Mouse (Mus musculus): ENCODE measurements around the gene Noc3l. TPM values are rescaled to one million over a fixed set of nuclear protein-coding genes. Genes with fewer than 3 reads are reported as not detected.

Noc3l gene
- 28.3 TPM for polyA plus RNA-seq (2014; fragmentation: Illumina TruSeq; extraction: RNeasy Lipid Tissue Mini Kit (QIAGEN cat#74804))

DNA sequence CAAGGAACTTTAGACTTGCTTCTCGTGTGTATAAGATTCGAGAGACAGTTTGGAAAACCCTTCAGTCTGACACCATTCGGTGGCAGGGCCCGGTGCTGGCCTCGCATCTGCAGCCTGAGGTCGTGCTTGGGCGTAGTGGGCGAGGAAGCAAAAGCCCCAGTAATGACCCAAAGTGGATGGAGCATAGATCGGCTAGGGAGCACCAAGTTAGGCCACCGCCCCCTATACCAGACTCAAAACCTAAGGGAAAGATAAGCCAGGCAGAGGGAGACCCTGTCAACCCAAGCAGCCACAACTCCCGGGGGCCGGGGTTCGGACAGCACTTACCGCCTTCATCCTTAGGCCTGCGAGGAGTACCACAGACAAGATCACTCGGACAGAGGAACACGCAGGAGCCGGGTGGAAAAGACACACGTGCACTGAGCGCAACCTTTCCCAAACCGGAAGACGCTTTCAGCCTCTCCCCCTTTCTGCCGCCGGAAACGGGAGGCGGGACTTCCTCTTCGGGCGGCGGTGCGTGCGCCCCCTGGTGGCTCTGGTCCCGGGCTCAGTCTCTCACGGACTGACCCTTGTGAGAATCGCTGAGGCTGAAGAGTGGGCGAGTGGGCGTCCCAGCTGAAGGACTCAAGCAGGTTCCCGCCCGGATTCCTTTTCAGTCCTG is at the start of gene Noc3l:
Gene Noc3l (minus strand): TSS at position 472 of the 661 bp plus-strand sequence.

DNA sequence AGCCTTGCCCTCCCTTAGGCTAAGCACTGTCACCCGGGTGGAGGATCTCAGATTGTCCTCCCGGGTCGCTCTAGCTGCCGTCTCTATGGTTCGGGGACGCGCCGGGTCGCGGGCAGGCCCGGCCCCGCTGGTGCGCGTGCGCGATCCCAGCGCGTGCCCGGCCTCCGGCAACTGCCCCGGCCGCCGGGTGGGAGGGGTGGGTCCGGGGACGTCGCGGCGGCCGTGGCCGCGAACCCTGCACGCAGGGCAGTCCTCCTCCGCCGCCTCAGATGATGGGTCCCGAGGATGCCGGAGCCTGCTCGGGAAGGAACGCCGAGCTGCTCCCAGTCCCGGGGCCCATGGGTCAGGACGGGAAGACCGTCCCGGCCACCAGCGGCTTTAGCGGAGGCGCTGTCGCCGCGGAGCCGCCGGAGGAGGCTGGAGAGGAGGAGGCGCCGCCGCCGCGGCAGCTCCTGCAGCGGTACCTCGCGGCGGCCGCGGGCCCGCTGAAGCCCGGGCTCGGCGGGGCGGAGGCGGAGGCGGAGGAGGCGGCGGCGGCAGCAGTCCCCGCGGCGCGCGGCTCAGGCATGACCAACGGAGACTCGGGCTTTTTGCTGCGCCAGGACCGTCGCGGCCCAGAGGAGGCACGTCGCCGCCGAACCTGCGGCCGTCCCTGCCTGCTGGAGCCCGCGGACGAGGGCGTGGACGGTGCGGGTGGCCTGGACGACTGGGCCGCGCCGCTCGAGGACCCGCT is 17.6 kb upstream of the Noc3l start, which contains the start of gene Tbc1d12:
Gene Tbc1d12 (plus strand): TSS at position 142 of the 733 bp plus-strand sequence.

Other genes starting within 250 kb of the Noc3l start
- gene Tbc1d12, start 17.3 kb upstream of the Noc3l start, polyA plus RNA-seq (2014; fragmentation: Illumina TruSeq; extraction: RNeasy Lipid Tissue Mini Kit (QIAGEN cat#74804)): 41.4 TPM
- gene Hells, start 111.7 kb upstream of the Noc3l start, polyA plus RNA-seq (2014; fragmentation: Illumina TruSeq; extraction: RNeasy Lipid Tissue Mini Kit (QIAGEN cat#74804)): 124 TPM
- gene Cyp2c55, start 187.8 kb upstream of the Noc3l start, polyA plus RNA-seq (2014; fragmentation: Illumina TruSeq; extraction: RNeasy Lipid Tissue Mini Kit (QIAGEN cat#74804)): not detected
- gene Cyp2c65, start 241.8 kb upstream of the Noc3l start, polyA plus RNA-seq (2014; fragmentation: Illumina TruSeq; extraction: RNeasy Lipid Tissue Mini Kit (QIAGEN cat#74804)): not detected